Comparison of ENCODE assay signal across 21 mouse cellular contexts in the genomic region with DNA sequence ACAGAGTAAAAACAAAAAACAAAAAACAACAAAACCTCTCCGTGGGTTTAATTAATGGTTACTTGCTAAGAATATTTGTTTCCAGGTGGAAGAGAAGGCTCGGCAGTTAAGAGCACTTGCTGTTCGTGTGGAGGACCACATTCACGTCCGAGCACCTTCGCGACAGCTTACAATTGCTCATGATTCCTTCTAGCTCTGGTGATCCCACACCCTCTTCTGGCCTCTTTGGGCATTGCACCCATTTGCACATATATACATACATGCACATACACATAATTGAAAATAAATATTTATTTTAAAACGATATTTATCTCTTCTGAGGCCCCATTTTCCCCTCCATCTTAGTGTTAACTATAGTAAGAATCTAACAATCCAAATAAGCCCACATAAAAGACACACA. TPM values are rescaled to one million over a fixed set of nuclear protein-coding genes. Genes with fewer than 3 reads are reported as not detected.
DNase-seq lines count a peak whose midpoint lies in the region; ATAC-seq and TF ChIP-seq lines count a peak whose summit lies in the region.
"Had no signal": no experiment of that assay in that cellular context is flagged by ENCODE, and none has a peak within 500 bp of the region (broad histone marks: within the 10 kb centered on the region; RNA-seq: fewer than 3 reads in every experiment).

No protein-coding gene starts in this region.

- no peaks in the 10 kb centered on the region for H3K36me3 ChIP-seq in hindbrain, postnatal 0 days (ENCODE audit: insufficient read depth, low read length)
- H3K36me3 ChIP-seq in hindbrain, embryonic 11.5 days (ENCODE audit: control insufficient read depth, insufficient read depth, low read length): no peaks in the 10 kb centered on the region
- H3K36me3 ChIP-seq in lung, embryonic 14.5 days (ENCODE audit: insufficient read depth): no peaks in the 10 kb centered on the region
- no peaks in the 10 kb centered on the region for H3K36me3 ChIP-seq in CH12.LX (replicated peaks in 1 of 2; ENCODE audit: control insufficient read depth in 1 of 2, insufficient read depth in 1 of 2, low read length in 1 of 2)
- H3K36me3 ChIP-seq: embryonic facial prominence, embryonic 15.5 days; heart, embryonic 12.5 days; kidney, embryonic 15.5 days; midbrain, embryonic 13.5 days had no signal

- no peak for ATAC-seq in hindbrain, postnatal 0 days
- ATAC-seq in hindbrain, embryonic 11.5 days (ENCODE audit: low FRiP score): no peak
- ATAC-seq in lung, embryonic 14.5 days (ENCODE audit: insufficient read depth): no peak
- ATAC-seq: midbrain, embryonic 13.5 days had no signal

- no peak for TF ChIP-seq POLR2A in CH12.LX (IDR thresholded peaks at IDR 0.05; ENCODE audit: low read depth, low read length)

- no peaks in the 10 kb centered on the region for H3K79me2 ChIP-seq in CH12.LX (replicated peaks; ENCODE audit: control insufficient read depth, extremely low read depth, insufficient read depth, poor library complexity, severe bottlenecking)

- no peak overlapping the region for H3K27ac ChIP-seq in hindbrain, postnatal 0 days
- no peak overlapping the region for H3K27ac ChIP-seq in hindbrain, embryonic 11.5 days (ENCODE audit: low read depth, low read length)
- no peak overlapping the region for H3K27ac ChIP-seq in lung, embryonic 14.5 days (ENCODE audit: low read depth)
- no peak overlapping the region for H3K27ac ChIP-seq in CH12.LX (ENCODE audit: insufficient read depth, low read depth)
- H3K27ac ChIP-seq: embryonic facial prominence, embryonic 15.5 days; kidney, embryonic 15.5 days; midbrain, embryonic 13.5 days had no signal

- no peak overlapping the region for H3K9ac ChIP-seq in hindbrain, postnatal 0 days (replicated peaks; ENCODE audit: low read length)
- H3K9ac ChIP-seq in hindbrain, embryonic 11.5 days (ENCODE audit: low read depth, low read length): no peak overlapping the region
- no peak overlapping the region for H3K9ac ChIP-seq in lung, embryonic 14.5 days
- H3K9ac ChIP-seq in CH12.LX (ENCODE audit: insufficient read depth, low read depth): no peak overlapping the region
- H3K9ac ChIP-seq: embryonic facial prominence, embryonic 15.5 days; heart, embryonic 12.5 days; kidney, embryonic 15.5 days; midbrain, embryonic 13.5 days had no signal

- H3K4me2 ChIP-seq in hindbrain, postnatal 0 days (ENCODE audit: low read depth, low read length): no peak overlapping the region
- no peak overlapping the region for H3K4me2 ChIP-seq in hindbrain, embryonic 11.5 days (replicated peaks; ENCODE audit: low read depth, low read length)
- H3K4me2 ChIP-seq in lung, embryonic 14.5 days: no peak overlapping the region
- no peak overlapping the region for H3K4me2 ChIP-seq in CH12.LX (ENCODE audit: insufficient read depth, low read depth, poor library complexity, severe bottlenecking)
- H3K4me2 ChIP-seq: embryonic facial prominence, embryonic 15.5 days; heart, embryonic 12.5 days; kidney, embryonic 15.5 days; midbrain, embryonic 13.5 days had no signal

- TF ChIP-seq RAD21 in CH12.LX (IDR thresholded peaks at IDR 0.05; ENCODE audit: low read depth, low read length): peak; percentile 18

- dilution Hi-C loops in CH12.LX (cut with MboI; ENCODE audit: extremely low pct_ligation_motif_present, extremely low pct_unique_long_range_greater_than_20kb, low sequenced_read_pairs): no loop called here

- TF ChIP-seq EP300 in CH12.LX (IDR thresholded peaks at IDR 0.05; ENCODE audit: low read length): no peak

- H3K27me3 ChIP-seq in hindbrain, postnatal 0 days (ENCODE audit: insufficient read depth, low read length): no peaks in the 10 kb centered on the region
- no peaks in the 10 kb centered on the region for H3K27me3 ChIP-seq in hindbrain, embryonic 11.5 days (ENCODE audit: control insufficient read depth, insufficient read depth, low read length)
- H3K27me3 ChIP-seq in lung, embryonic 14.5 days (ENCODE audit: insufficient read depth, low read length): no peaks in the 10 kb centered on the region
- peaks cover 48% of the 10 kb centered on the region for H3K27me3 ChIP-seq in CH12.LX (replicated peaks)
- H3K27me3 ChIP-seq: embryonic facial prominence, embryonic 15.5 days; heart, embryonic 12.5 days; kidney, embryonic 15.5 days; midbrain, embryonic 13.5 days had no signal

- H3K4me3 ChIP-seq in hindbrain, postnatal 0 days (ENCODE audit: low read length): no peak overlapping the region
- no peak overlapping the region for H3K4me3 ChIP-seq in hindbrain, embryonic 11.5 days (ENCODE audit: low read depth, low read length)
- no peak overlapping the region for H3K4me3 ChIP-seq in lung, embryonic 14.5 days (ENCODE audit: low read depth, low read length)
- no peak overlapping the region for H3K4me3 ChIP-seq in CH12.LX (replicated peaks in 1 of 3; ENCODE audit: low read depth in 2 of 3, low read length in 2 of 3, poor library complexity in 1 of 3)
- H3K4me3 ChIP-seq: embryonic facial prominence, embryonic 15.5 days; heart, embryonic 12.5 days; kidney, embryonic 15.5 days; midbrain, embryonic 13.5 days had no signal

- in situ Hi-C loops in CH12.LX (cut with MboI; ENCODE audit: low pct_ligation_motif_present, low pct_unique_long_range_greater_than_20kb, low sequenced_read_pairs): no loop called here

- H3K9me3 ChIP-seq in hindbrain, postnatal 0 days (ENCODE audit: low read length): no peaks in the 10 kb centered on the region
- no peaks in the 10 kb centered on the region for H3K9me3 ChIP-seq in hindbrain, embryonic 11.5 days (ENCODE audit: control insufficient read depth, low read length)
- H3K9me3 ChIP-seq in lung, embryonic 14.5 days (ENCODE audit: low read depth, low read length): no peaks in the 10 kb centered on the region
- peaks cover 2% of the 10 kb centered on the region for H3K9me3 ChIP-seq in CH12.LX (replicated peaks; ENCODE audit: low read length)
- H3K9me3 ChIP-seq: embryonic facial prominence, embryonic 15.5 days; kidney, embryonic 15.5 days; midbrain, embryonic 13.5 days had no signal

- H3K4me1 ChIP-seq in hindbrain, postnatal 0 days (ENCODE audit: insufficient read depth, low read length): no peaks in the 10 kb centered on the region
- H3K4me1 ChIP-seq in hindbrain, embryonic 11.5 days (replicated peaks; ENCODE audit: control insufficient read depth, insufficient read depth, low read length): no peaks in the 10 kb centered on the region
- H3K4me1 ChIP-seq in lung, embryonic 14.5 days (ENCODE audit: insufficient read depth): no peaks in the 10 kb centered on the region; the same call in 1 of the 2 replicates
- H3K4me1 ChIP-seq in CH12.LX (ENCODE audit: control insufficient read depth in 1 of 2, insufficient read depth in 2 of 2): no peaks in the 10 kb centered on the region
- H3K4me1 ChIP-seq: embryonic facial prominence, embryonic 15.5 days; midbrain, embryonic 13.5 days had no signal

- no peak for DNase-seq in hindbrain, postnatal 0 days (ENCODE audit: low spot score)
- no peak for DNase-seq in hindbrain, embryonic 11.5 days (ENCODE audit: low spot score)
- no peak for DNase-seq in lung, embryonic 14.5 days
- DNase-seq in lung, postnatal 25 days (ENCODE audit: low spot score): no peak
- no peak for DNase-seq in CH12.LX (ENCODE audit: extremely low read depth)
- peak; percentile 1 for DNase-seq in MEL-GATA-1-ER (ENCODE audit: extremely low read depth, low read depth)
- DNase-seq in spleen, adult 12 weeks (ENCODE audit: low spot score): no peak
- no peak for DNase-seq in c-Kit-positive CD71-positive TER-119-positive erythroid progenitor cells, embryonic 14.5 days (ENCODE audit: low spot score)
- DNase-seq: adrenal gland, postnatal 36 days; cerebellum, adult 9-11 months; gastrocnemius, postnatal 36 days; heart, postnatal 4 days; layer of hippocampus, adult 9-11 months; lung, adult 2 months; retina, postnatal 1 day; thymus, postnatal 14 days had no signal

- 84% methylated on average over 8 of the region's 8 CpGs for WGBS in hindbrain, postnatal 0 days
- 92% methylated on average over 8 of the region's 8 CpGs for WGBS in hindbrain, embryonic 11.5 days
- 88% methylated on average over 8 of the region's 8 CpGs for WGBS in lung, embryonic 14.5 days

- TF ChIP-seq CTCF in hindbrain, postnatal 0 days (IDR thresholded peaks at IDR 0.05; ENCODE audit: low read depth): peak; percentile 45
- peak; percentile 46 for TF ChIP-seq CTCF in lung, embryonic 14.5 days (IDR thresholded peaks at IDR 0.05; ENCODE audit: low read depth)
- peak in 1 of 2 experiments; percentile 39; a peak in 2 of 4 replicates for TF ChIP-seq CTCF in CH12.LX (conservative IDR thresholded peaks at IDR 0.05 in 1 of 2, IDR thresholded peaks at IDR 0.05 in 1 of 2; ENCODE audit: low read depth in 2 of 2, low read length in 2 of 2)

TF ChIP-seq in CH12.LX, 34 proteins besides CTCF, POLR2A, EP300 and RAD21:
- TF ChIP-seq GABPA (IDR thresholded peaks at IDR 0.05; ENCODE audit: insufficient replicate concordance, low read depth, low read length): no peak
- TF ChIP-seq USF1 (IDR thresholded peaks at IDR 0.05; ENCODE audit: low read depth, low read length): no peak
- TF ChIP-seq RCOR1 (conservative IDR thresholded peaks at IDR 0.05; ENCODE audit: low read depth, low read length): no peak
TF ChIP-seq in CH12.LX: peak in this region for 0.

RNA-seq across cellular contexts. Expression of gene Kif6, which starts 13.9 kb away (rescaled TPM):
- total RNA-seq in hindbrain, postnatal 0 days (2014; rRNA removed): 1.8 and 2.6 TPM in 2 replicates
- polyA plus RNA-seq in hindbrain, postnatal 0 days (2015; fragmentation: Nextera tagmentation; extraction: Ambion mirVana): 1.5 and 2.2 TPM in 2 replicates
- polyA plus RNA-seq in hindbrain, embryonic 11.5 days (2014; fragmentation: Nextera tagmentation; extraction: Ambion mirVana): 3.1 and 3.6 TPM in 2 replicates
- polyA plus RNA-seq in lung, embryonic 14.5 days (2014; fragmentation: Nextera tagmentation; extraction: Ambion mirVana): 4.1 and 4.8 TPM in 2 replicates
- total RNA-seq in CH12.LX (2012; rRNA removed) (not detected in 2 replicates), CH12.LX (2014; rRNA removed) (not detected in 2 replicates)
- not detected in 2 replicates for polyA plus RNA-seq in CH12.LX (2012; ENCODE audit: insufficient read length, low read depth)
- total RNA-seq: gastrocnemius, postnatal 36 days; megakaryocyte progenitor cell, adult 5-6 weeks had no signal
